Mouse (Mus musculus): ENCODE results near the gene Zmiz1. TPM values are rescaled to one million over a fixed set of nuclear protein-coding genes. Genes with fewer than 3 reads are reported as not detected.

The Zmiz1 gene
- total RNA-seq, 1 experiment from 2014 or later: 9.8 TPM

GRCm38 (mm10) chr14:25713443-25713842 is 254.5 kb downstream of the Zmiz1 start:
- no peak for ATAC-seq (replicated peaks in 1 of 2; ENCODE audit: insufficient read depth in 1 of 2, low FRiP score in 2 of 2, low TSS enrichment in 1 of 2, low read depth in 1 of 2, poor library complexity in 2 of 2, severe bottlenecking in 2 of 2)

Other genes with a start within 250 kb of the Zmiz1 start
- gene Ppif, start 235.0 kb downstream of the Zmiz1 start, total RNA-seq (2017): 29.5 and 40.3 TPM in 2 replicates